Mouse (Mus musculus) olfactory bulb, adult 2 months (tissue): ENCODE data around the gene Ptpn21. TPM values are rescaled to one million over a fixed set of nuclear protein-coding genes. Genes with fewer than 3 reads are reported as not detected.

Experiments used
- H3K27ac ChIP-seq: fragments of 200-500 bp; 2 replicates; pipeline ENCODE4 v1.5.1; 2012; ENCODE audit warnings: low read depth, low read length; ENCODE audit not compliant: insufficient read depth
- H3K4me1 ChIP-seq: fragments of 200-500 bp; 2 replicates; pipeline ENCODE4 v1.6.1; 2012; ENCODE audit warnings: low read length; ENCODE audit not compliant: control insufficient read depth, insufficient read depth
- H3K4me3 ChIP-seq: fragments of 200-500 bp; 2 replicates; pipeline ENCODE4 v1.5.1; 2012; ENCODE audit warnings: mild to moderate bottlenecking, low read depth, low read length, moderate library complexity; ENCODE audit not compliant: insufficient read depth
- CTCF ChIP-seq: fragments of 200-500 bp; IDR thresholded peaks from 2 replicates; pipeline ENCODE4 v1.5.1; 2012; ENCODE audit warnings: low read depth, mild to moderate bottlenecking, low read length, moderate library complexity; ENCODE audit not compliant: insufficient read depth
- POLR2A ChIP-seq: fragments of 200-500 bp; IDR thresholded peaks from 2 replicates; pipeline ENCODE4 v1.6.1; 2012; ENCODE audit warnings: mild to moderate bottlenecking, low read depth, low read length, moderate library complexity; ENCODE audit not compliant: insufficient read depth
- WGBS: fragments of 180-500 bp; shearing (Covaris S2); methylation state at CpG from one replicate; pipeline ENCODE4 v1.1.7; 2018; 5-methylcytosine and 5-hydroxymethylcytosine counted together
- polyA plus RNA-seq: library from polyadenylated mRNA; stranded (reverse); fragments of >200 nt; gene quantifications from 2 replicates; pipeline ENCODE4 v1.2.4, GENCODE M21; 2012; ENCODE audit warnings: low replicate concordance; ENCODE audit not compliant: missing spikeins, insufficient read depth, insufficient read length

Gene Ptpn21
- polyA plus RNA-seq, 1 experiment = not detected

- peaks cover 11% of the 10 kb centered on the region for H3K4me1 ChIP-seq
- H3K4me3 ChIP-seq = no peak overlapping the region
- H3K27ac ChIP-seq = no peak overlapping the region
- 73% methylated on average over 7 of the region's 7 CpGs for WGBS
- no peak for TF ChIP-seq CTCF
- no peak for TF ChIP-seq POLR2A
Measured at GRCm38 (mm10) chr12:98727186-98727585, 10.0 kb downstream of the Ptpn21 start.

GRCm38 (mm10) chr12:98726078-98726477 is 11.1 kb downstream of the Ptpn21 start:
- TF ChIP-seq POLR2A (no peak), CTCF (no peak)
- no peak overlapping the region for H3K27ac ChIP-seq
- WGBS = 84% methylated on average over 7 of the region's 7 CpGs

GRCm38 (mm10) chr12:98724976-98725375 is 12.2 kb downstream of the Ptpn21 start:
- Histone ChIP-seq H3K4me3 (no peak overlapping the region), H3K4me1 (peaks cover 6% of the 10 kb centered on the region), H3K27ac (no peak overlapping the region)
- TF ChIP-seq POLR2A = no peak
- WGBS = 65% methylated on average over 5 of the region's 5 CpGs

More at GRCm38 (mm10) chr12:98726078-98726477, 11.1 kb downstream of the Ptpn21 start:
- H3K4me3 ChIP-seq = no peak overlapping the region
- H3K4me1 ChIP-seq = peaks cover 7% of the 10 kb centered on the region; the same call in 1 of the 2 replicates

GRCm38 (mm10) chr12:98724224-98724623 is 13.0 kb downstream of the Ptpn21 start:
- 97% methylated on average over 7 of the region's 7 CpGs for WGBS

GRCm38 (mm10) chr12:98721030-98721429 is 16.2 kb downstream of the Ptpn21 start:
- H3K4me3 ChIP-seq = no peak overlapping the region
- H3K4me1 ChIP-seq = peaks cover 4% of the 10 kb centered on the region
- WGBS = 62% methylated on average over 3 of the region's 3 CpGs
- H3K27ac ChIP-seq = no peak overlapping the region
- TF ChIP-seq POLR2A (no peak), CTCF (no peak)

More at GRCm38 (mm10) chr12:98724224-98724623, 13.0 kb downstream of the Ptpn21 start:
- Histone ChIP-seq H3K4me1 (peaks cover 7% of the 10 kb centered on the region), H3K4me3 (no peak overlapping the region), H3K27ac (no peak overlapping the region)
- no peak for TF ChIP-seq CTCF
- no peak for TF ChIP-seq POLR2A

GRCm38 (mm10) chr12:98720628-98721027 is 16.6 kb downstream of the Ptpn21 start:
- H3K27ac ChIP-seq = no peak overlapping the region
- 22% methylated on average over 3 of the region's 3 CpGs for WGBS
- TF ChIP-seq POLR2A (no peak), CTCF (no peak)
- H3K4me1 ChIP-seq = peaks cover 4% of the 10 kb centered on the region
- H3K4me3 ChIP-seq = no peak overlapping the region

GRCm38 (mm10) chr12:98716142-98716541 is 21.1 kb downstream of the Ptpn21 start:
- H3K4me1 ChIP-seq = peaks cover 4% of the 10 kb centered on the region
- WGBS = 98% methylated on average over 2 of the region's 2 CpGs
- H3K4me3 ChIP-seq = no peak overlapping the region
- no peak overlapping the region for H3K27ac ChIP-seq
- TF ChIP-seq CTCF (no peak), POLR2A (no peak)

- 72% methylated on average over 11 of the region's 11 CpGs for WGBS
- TF ChIP-seq CTCF = no peak
- TF ChIP-seq POLR2A = no peak
- no peaks in the 10 kb centered on the region for H3K4me1 ChIP-seq
- no peak overlapping the region for H3K4me3 ChIP-seq
- no peak overlapping the region for H3K27ac ChIP-seq
Measured at GRCm38 (mm10) chr12:98714757-98715156, 22.4 kb downstream of the Ptpn21 start.

GRCm38 (mm10) chr12:98713621-98714103 is 23.5 kb downstream of the Ptpn21 start:
- no peaks in the 10 kb centered on the region for H3K4me1 ChIP-seq
- 77% methylated on average over 7 of the region's 7 CpGs for WGBS
- H3K27ac ChIP-seq = no peak overlapping the region
- H3K4me3 ChIP-seq = no peak overlapping the region
- no peak for TF ChIP-seq CTCF

GRCm38 (mm10) chr12:98712819-98713218 is 24.4 kb downstream of the Ptpn21 start:
- Histone ChIP-seq H3K27ac (no peak overlapping the region), H3K4me1 (no peaks in the 10 kb centered on the region), H3K4me3 (no peak overlapping the region)
- TF ChIP-seq POLR2A (no peak), CTCF (no peak)
- 86% methylated on average over 6 of the region's 6 CpGs for WGBS
